Mouse (Mus musculus): ENCODE data around the gene Slc7a14.

Gene Slc7a14

GRCm38 (mm10) chr3:31260964-31261346, 49.2 kb downstream of the Slc7a14 start:
- no peak for DNase-seq (ENCODE audit: low read depth)

GRCm38 (mm10) chr3:31260329-31260963, 49.7 kb downstream of the Slc7a14 start:
- DNase-seq (ENCODE audit: low read depth), result no peak

- no peak for DNase-seq (ENCODE audit: low read depth)
Observed at GRCm38 (mm10) chr3:31259553-31260255, 50.5 kb downstream of the Slc7a14 start.

GRCm38 (mm10) chr3:31254427-31254826, 55.8 kb downstream of the Slc7a14 start:
- no peak for DNase-seq (ENCODE audit: low read depth)

GRCm38 (mm10) chr3:31253862-31254261, 56.3 kb downstream of the Slc7a14 start:
- DNase-seq (ENCODE audit: low read depth), result no peak

- no peak for DNase-seq (ENCODE audit: low read depth)
Observed at GRCm38 (mm10) chr3:31252566-31252965, 57.6 kb downstream of the Slc7a14 start.

- no peak for DNase-seq (ENCODE audit: low read depth)
Observed at GRCm38 (mm10) chr3:31243478-31243877, 66.7 kb downstream of the Slc7a14 start.

GRCm38 (mm10) chr3:31240840-31241239, 69.3 kb downstream of the Slc7a14 start:
- DNase-seq (ENCODE audit: low read depth), result no peak

- DNase-seq (ENCODE audit: low read depth), result no peak
Observed at GRCm38 (mm10) chr3:31239645-31240044, 70.5 kb downstream of the Slc7a14 start.

GRCm38 (mm10) chr3:31237936-31238335, 72.2 kb downstream of the Slc7a14 start:
- no peak for DNase-seq (ENCODE audit: low read depth)

GRCm38 (mm10) chr3:31236146-31236545, 74.0 kb downstream of the Slc7a14 start:
- no peak for DNase-seq (ENCODE audit: low read depth)

GRCm38 (mm10) chr3:31234356-31234755, 75.8 kb downstream of the Slc7a14 start:
- DNase-seq (ENCODE audit: low read depth), result no peak

- no peak for DNase-seq (ENCODE audit: low read depth)
Observed at GRCm38 (mm10) chr3:31233746-31234312, 76.3 kb downstream of the Slc7a14 start.

GRCm38 (mm10) chr3:31229281-31229680, 80.9 kb downstream of the Slc7a14 start:
- no peak for DNase-seq (ENCODE audit: low read depth)

- no peak for DNase-seq (ENCODE audit: low read depth)
Observed at GRCm38 (mm10) chr3:31228487-31228886, 81.7 kb downstream of the Slc7a14 start.

GRCm38 (mm10) chr3:31223551-31223950, 86.6 kb downstream of the Slc7a14 start:
- DNase-seq (ENCODE audit: low read depth), result no peak

- no peak for DNase-seq (ENCODE audit: low read depth)
Observed at GRCm38 (mm10) chr3:31220040-31220439, 90.1 kb downstream of the Slc7a14 start.

GRCm38 (mm10) chr3:31219483-31219882, 90.7 kb downstream of the Slc7a14 start:
- DNase-seq (ENCODE audit: low read depth), result no peak

- DNase-seq (ENCODE audit: low read depth), result no peak
Observed at GRCm38 (mm10) chr3:31217523-31217922, 92.7 kb downstream of the Slc7a14 start.

- DNase-seq (ENCODE audit: low read depth), result no peak
Observed at GRCm38 (mm10) chr3:31213802-31214201, 96.4 kb downstream of the Slc7a14 start.

GRCm38 (mm10) chr3:31212205-31213038, 97.8 kb downstream of the Slc7a14 start:
- DNase-seq (ENCODE audit: low read depth), result no peak

- no peak for DNase-seq (ENCODE audit: low read depth)
Observed at GRCm38 (mm10) chr3:31209001-31209400, 101.2 kb downstream of the Slc7a14 start.
